Mouse (Mus musculus) G1E (cell line): ENCODE measurements at regions not wholly inside any gene's neighbourhood (a gene's known extent, or its start where the extent isn't known, plus 50 kb on each side); places are given as distances from the start of the nearest gene placed in this dataset.

ENCODE experiments used
- CTCF ChIP-seq: IDR thresholded peaks from 2 replicates; pipeline ENCODE4 v1.5.1; 2012; ENCODE audit warnings: low read depth, low read length, inconsistent platforms, mixed read lengths
- GATA1 ChIP-seq: IDR thresholded peaks from 2 replicates; pipeline ENCODE4 v1.6.1; 2012; ENCODE audit warnings: borderline replicate concordance, low read length, inconsistent platforms, mixed read lengths
- POLR2AphosphoS5 ChIP-seq: IDR thresholded peaks from 2 replicates; pipeline ENCODE4 v1.6.1; 2012; ENCODE audit warnings: low read depth, low read length, inconsistent platforms; ENCODE audit not compliant: insufficient replicate concordance
- TAL1 ChIP-seq: conservative IDR thresholded peaks from 2 replicates; pipeline ENCODE4 v1.6.1; 2012; ENCODE audit warnings: low read depth, low read length, inconsistent platforms, mixed read lengths

GRCm38 (mm10) chr6:32696037-32696436 is 108.0 kb upstream of the Plxna4 start:
- TF ChIP-seq CTCF (no peak), GATA1 (no peak), TAL1 (no peak), POLR2AphosphoS5 (no peak)
